Mouse (Mus musculus): ENCODE measurements around the gene Gpr12. TPM values are rescaled to one million over a fixed set of nuclear protein-coding genes. Genes with fewer than 3 reads are reported as not detected.
"Not testable (repeated sequence)": the region's sequence is repeated elsewhere in the genome, so short reads cannot be mapped to it uniquely, and the experiment has no call there.

The Gpr12 gene
- total RNA-seq, 1 experiment: not detected

DNA sequence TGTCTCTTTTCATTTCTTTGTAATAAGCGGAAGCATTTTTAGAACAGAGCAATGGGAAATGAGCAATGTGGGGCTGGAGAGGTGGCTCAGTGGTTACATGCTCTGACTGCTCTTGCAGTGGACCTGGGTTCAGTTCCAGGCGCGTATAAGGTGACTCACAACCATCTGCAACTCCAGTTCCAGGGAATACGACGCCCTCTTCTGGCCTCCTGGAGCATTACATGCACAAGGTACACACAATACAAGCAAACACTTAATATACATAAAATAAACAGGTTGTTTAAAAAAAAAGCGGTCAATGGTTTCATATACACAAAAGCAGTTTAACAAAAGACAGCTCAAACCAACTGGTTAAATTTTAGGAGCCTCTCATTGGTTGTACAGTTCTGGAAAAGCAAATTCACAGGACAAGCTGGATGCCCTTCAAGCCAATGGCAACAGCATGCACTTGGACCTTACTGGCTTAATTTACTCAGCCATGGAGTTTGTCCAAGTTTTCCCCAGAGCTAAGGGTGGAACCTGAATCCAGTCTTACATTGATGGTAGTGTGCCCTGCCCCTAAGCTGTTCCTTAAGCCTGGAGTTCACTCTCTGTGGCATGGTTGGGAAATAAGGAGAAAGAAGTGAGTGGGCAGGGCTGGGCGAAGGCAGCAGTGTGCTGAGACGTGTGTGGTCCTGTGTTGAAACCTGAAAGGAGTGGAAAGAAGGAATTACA is 1.5 kb upstream of the Gpr12 start:
- Histone ChIP-seq H3K4me3 (ENCODE audit: insufficient read depth in 1 of 2, low read depth in 1 of 2, low read length in 2 of 2, poor library complexity in 1 of 2, severe bottlenecking in 1 of 2) (no peak overlapping the region), H3K9me3 (ENCODE audit: control insufficient read depth, insufficient read depth, low read depth, low read length) (no peaks in the 10 kb centered on the region), H3K4me1 (ENCODE audit: control insufficient read depth in 2 of 2, insufficient read depth in 2 of 2, low read length in 2 of 2, poor library complexity in 1 of 2) (peaks cover 0 to 6% of the 10 kb centered on the region in 2 experiments; a peak in 1 of 4 replicates), H3K36me3 (ENCODE audit: control insufficient read depth, insufficient read depth, low read length, poor library complexity, severe bottlenecking) (no peaks in the 10 kb centered on the region), H3K27ac (ENCODE audit: insufficient read depth, low read depth, low read length, poor library complexity, severe bottlenecking) (no peak overlapping the region), H3K9ac (ENCODE audit: insufficient read depth, low read depth, low read length, poor library complexity, severe bottlenecking) (no peak overlapping the region)
- no peak for DNase-seq (ENCODE audit: low read depth, low spot score)
- in situ Hi-C loops (cut with MboI; ENCODE audit: low sequenced_read_pairs in 2 of 2, unreplicated experiment in 2 of 2): no loop called here
- no peak for TF ChIP-seq HCFC1 (IDR thresholded peaks at IDR 0.05; ENCODE audit: borderline replicate concordance, insufficient read depth, low read length)
- TF ChIP-seq ZNF384 (IDR thresholded peaks at IDR 0.05; ENCODE audit: low read depth, low read length): no peak
- TF ChIP-seq CHD2 (IDR thresholded peaks at IDR 0.05; ENCODE audit: low read depth, low read length): no peak

- TF ChIP-seq HCFC1 (IDR thresholded peaks at IDR 0.05; ENCODE audit: borderline replicate concordance, insufficient read depth, low read length): no peak
- TF ChIP-seq ZNF384 (IDR thresholded peaks at IDR 0.05; ENCODE audit: low read depth, low read length): no peak
- Histone ChIP-seq H3K4me1 (ENCODE audit: control insufficient read depth in 2 of 2, insufficient read depth in 2 of 2, low read length in 2 of 2, poor library complexity in 1 of 2) (peaks cover 0 to 6% of the 10 kb centered on the region in 2 experiments; a peak in 1 of 4 replicates), H3K9me3 (ENCODE audit: control insufficient read depth, insufficient read depth, low read depth, low read length) (no peaks in the 10 kb centered on the region), H3K27ac (ENCODE audit: insufficient read depth, low read depth, low read length, poor library complexity, severe bottlenecking) (no peak overlapping the region), H3K4me3 (ENCODE audit: insufficient read depth in 1 of 2, low read depth in 1 of 2, low read length in 2 of 2, poor library complexity in 1 of 2, severe bottlenecking in 1 of 2) (peak overlapping the region; percentile 61 to 73), H3K36me3 (ENCODE audit: control insufficient read depth, insufficient read depth, low read length, poor library complexity, severe bottlenecking) (no peaks in the 10 kb centered on the region), H3K9ac (ENCODE audit: insufficient read depth, low read depth, low read length, poor library complexity, severe bottlenecking) (no peak overlapping the region)
- in situ Hi-C loops (cut with MboI; ENCODE audit: low sequenced_read_pairs in 2 of 2, unreplicated experiment in 2 of 2): no loop called here
- no peak for DNase-seq (ENCODE audit: low read depth, low spot score)
Measured at GRCm38 (mm10) chr5:146585307-146585651, 240 bp upstream of the Gpr12 start.

GRCm38 (mm10) chr5:146584156-146584477 is 922 bp downstream of the Gpr12 start:
- no peak for DNase-seq (ENCODE audit: low read depth, low spot score)
- Histone ChIP-seq H3K36me3 (ENCODE audit: control insufficient read depth, insufficient read depth, low read length, poor library complexity, severe bottlenecking) (no peaks in the 10 kb centered on the region), H3K27ac (ENCODE audit: insufficient read depth, low read depth, low read length, poor library complexity, severe bottlenecking) (no peak overlapping the region), H3K4me1 (ENCODE audit: control insufficient read depth in 2 of 2, insufficient read depth in 2 of 2, low read length in 2 of 2, poor library complexity in 1 of 2) (peaks cover 0 to 4% of the 10 kb centered on the region in 2 experiments; a peak in 1 of 4 replicates), H3K9ac (ENCODE audit: insufficient read depth, low read depth, low read length, poor library complexity, severe bottlenecking) (no peak overlapping the region), H3K9me3 (ENCODE audit: control insufficient read depth, insufficient read depth, low read depth, low read length) (no peaks in the 10 kb centered on the region), H3K4me3 (ENCODE audit: insufficient read depth in 1 of 2, low read depth in 1 of 2, low read length in 2 of 2, poor library complexity in 1 of 2, severe bottlenecking in 1 of 2) (peak overlapping the region; percentile 61 to 73)
- in situ Hi-C loops (cut with MboI; ENCODE audit: low sequenced_read_pairs in 2 of 2, unreplicated experiment in 2 of 2): no loop called here
- TF ChIP-seq ZNF384 (IDR thresholded peaks at IDR 0.05; ENCODE audit: low read depth, low read length) (no peak), ZC3H11A (IDR thresholded peaks at IDR 0.05; ENCODE audit: borderline replicate concordance, low read depth, low read length) (no peak), MAFK (IDR thresholded peaks at IDR 0.05; ENCODE audit: insufficient read depth, low read depth, low read length) (no peak), HCFC1 (IDR thresholded peaks at IDR 0.05; ENCODE audit: borderline replicate concordance, insufficient read depth, low read length) (no peak), CHD2 (IDR thresholded peaks at IDR 0.05; ENCODE audit: low read depth, low read length) (no peak)

DNA sequence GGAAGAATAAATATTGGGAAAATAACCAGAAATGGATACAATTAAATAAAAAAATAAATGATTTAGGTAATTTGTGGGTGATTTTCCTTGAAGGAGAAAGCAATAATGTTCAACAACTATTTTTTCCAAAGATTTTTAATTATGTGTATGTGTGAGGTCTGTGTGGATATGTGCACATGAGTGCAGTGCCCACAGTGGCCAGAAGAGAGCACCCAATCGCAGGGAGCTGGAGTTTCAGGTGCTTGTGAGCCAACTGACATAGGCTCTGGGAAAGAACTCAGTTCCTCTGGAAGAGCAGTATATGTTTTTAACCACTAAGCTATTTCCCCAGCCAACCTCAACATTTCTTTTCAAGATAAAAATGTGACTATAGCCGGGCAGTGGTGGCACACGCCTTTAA is 8.4 kb downstream of the Gpr12 start:
- in situ Hi-C loops (cut with MboI; ENCODE audit: low sequenced_read_pairs in 2 of 2, unreplicated experiment in 2 of 2): no loop called here
- no peak for TF ChIP-seq CHD2 (IDR thresholded peaks at IDR 0.05; ENCODE audit: low read depth, low read length)
- H3K9ac ChIP-seq (ENCODE audit: insufficient read depth, low read depth, low read length, poor library complexity, severe bottlenecking): no peak overlapping the region
- DNase-seq (ENCODE audit: low read depth, low spot score): no peak
- H3K36me3 ChIP-seq (ENCODE audit: control insufficient read depth, insufficient read depth, low read length, poor library complexity, severe bottlenecking): no peaks in the 10 kb centered on the region
- H3K27ac ChIP-seq (ENCODE audit: insufficient read depth, low read depth, low read length, poor library complexity, severe bottlenecking): no peak overlapping the region
- H3K9me3 ChIP-seq (ENCODE audit: control insufficient read depth, insufficient read depth, low read depth, low read length): no peaks in the 10 kb centered on the region
- no peaks in the 10 kb centered on the region for H3K4me1 ChIP-seq (ENCODE audit: control insufficient read depth in 2 of 2, insufficient read depth in 2 of 2, low read length in 2 of 2, poor library complexity in 1 of 2)
- H3K4me3 ChIP-seq (ENCODE audit: insufficient read depth in 1 of 2, low read depth in 1 of 2, low read length in 2 of 2, poor library complexity in 1 of 2, severe bottlenecking in 1 of 2): no peak overlapping the region

DNA sequence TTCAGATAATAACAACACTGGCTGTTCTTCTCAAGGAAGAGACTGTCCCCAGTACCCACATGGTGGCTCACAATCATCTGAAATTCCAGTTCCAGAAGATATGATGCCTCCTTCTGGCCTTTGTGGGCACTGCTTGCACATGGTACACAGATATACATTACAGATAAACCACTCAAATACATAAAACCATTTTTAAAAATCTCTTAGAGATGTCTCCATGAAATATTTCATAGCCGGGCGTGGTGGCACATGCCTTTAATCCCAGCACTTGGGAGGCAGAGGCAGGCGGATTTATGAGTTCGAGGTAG is 12.3 kb downstream of the Gpr12 start:
- in situ Hi-C loops (cut with MboI; ENCODE audit: low sequenced_read_pairs in 2 of 2, unreplicated experiment in 2 of 2); DNase-seq (ENCODE audit: low read depth, low spot score); H3K4me1 ChIP-seq (ENCODE audit: control insufficient read depth in 2 of 2, insufficient read depth in 2 of 2, low read length in 2 of 2, poor library complexity in 1 of 2); H3K9me3 ChIP-seq (ENCODE audit: control insufficient read depth, insufficient read depth, low read depth, low read length); H3K9ac ChIP-seq (ENCODE audit: insufficient read depth, low read depth, low read length, poor library complexity, severe bottlenecking); H3K4me3 ChIP-seq (ENCODE audit: insufficient read depth in 1 of 2, low read depth in 1 of 2, low read length in 2 of 2, poor library complexity in 1 of 2, severe bottlenecking in 1 of 2); H3K36me3 ChIP-seq (ENCODE audit: control insufficient read depth, insufficient read depth, low read length, poor library complexity, severe bottlenecking); H3K27ac ChIP-seq (ENCODE audit: insufficient read depth, low read depth, low read length, poor library complexity, severe bottlenecking): not testable (repeated sequence)

DNA sequence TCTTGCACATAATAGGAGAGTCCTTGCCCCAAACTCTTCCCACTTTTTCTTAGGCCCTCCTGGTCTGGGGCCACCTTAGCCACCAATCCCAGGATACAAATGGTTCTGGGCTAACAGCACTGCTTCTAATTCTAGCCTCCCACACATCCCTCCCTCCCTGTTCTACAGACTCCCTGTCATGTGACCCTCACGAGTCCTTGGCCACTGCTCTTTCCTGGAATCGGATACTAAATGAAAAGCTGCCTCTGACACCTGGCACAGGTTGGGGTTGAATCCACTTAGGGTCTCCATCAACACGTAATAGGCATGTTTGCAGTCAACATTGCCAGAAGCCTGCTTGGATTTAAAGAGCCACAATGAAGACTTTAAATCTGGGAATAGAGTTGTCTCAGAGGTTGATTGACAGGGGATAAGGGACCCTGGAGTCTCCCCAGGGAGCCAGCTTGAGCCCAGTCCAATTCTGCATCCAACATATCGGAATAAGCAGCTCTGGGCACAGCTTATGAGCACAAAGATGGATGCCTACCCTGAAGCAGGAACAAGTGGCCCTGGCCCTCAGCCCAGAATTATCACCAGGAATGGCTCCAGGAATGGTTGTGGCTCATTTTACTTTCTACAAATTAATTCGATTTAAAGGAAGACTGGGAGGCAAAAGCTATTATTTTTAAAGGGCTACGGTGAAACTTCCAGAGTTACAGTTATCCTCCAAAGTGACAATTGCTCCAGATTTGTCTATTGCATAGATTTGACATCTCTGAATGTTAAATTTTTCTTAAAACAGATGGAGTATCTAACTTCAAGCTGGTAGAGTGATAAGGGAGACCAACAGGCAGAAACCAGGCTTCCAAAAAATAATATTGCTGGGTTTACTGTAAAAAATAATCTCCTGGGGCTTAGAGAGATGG is 13.0 kb downstream of the Gpr12 start:
- H3K4me1 ChIP-seq (ENCODE audit: control insufficient read depth in 2 of 2, insufficient read depth in 2 of 2, low read length in 2 of 2, poor library complexity in 1 of 2); in situ Hi-C loops (cut with MboI; ENCODE audit: low sequenced_read_pairs in 2 of 2, unreplicated experiment in 2 of 2); H3K36me3 ChIP-seq (ENCODE audit: control insufficient read depth, insufficient read depth, low read length, poor library complexity, severe bottlenecking); H3K9me3 ChIP-seq (ENCODE audit: control insufficient read depth, insufficient read depth, low read depth, low read length); H3K27ac ChIP-seq (ENCODE audit: insufficient read depth, low read depth, low read length, poor library complexity, severe bottlenecking); H3K4me3 ChIP-seq (ENCODE audit: insufficient read depth in 1 of 2, low read depth in 1 of 2, low read length in 2 of 2, poor library complexity in 1 of 2, severe bottlenecking in 1 of 2); DNase-seq (ENCODE audit: low read depth, low spot score); H3K9ac ChIP-seq (ENCODE audit: insufficient read depth, low read depth, low read length, poor library complexity, severe bottlenecking): not testable (repeated sequence)

- in situ Hi-C loops (cut with MboI; ENCODE audit: low sequenced_read_pairs in 2 of 2, unreplicated experiment in 2 of 2); H3K4me1 ChIP-seq (ENCODE audit: control insufficient read depth in 2 of 2, insufficient read depth in 2 of 2, low read length in 2 of 2, poor library complexity in 1 of 2); H3K36me3 ChIP-seq (ENCODE audit: control insufficient read depth, insufficient read depth, low read length, poor library complexity, severe bottlenecking); DNase-seq (ENCODE audit: low read depth, low spot score); H3K9ac ChIP-seq (ENCODE audit: insufficient read depth, low read depth, low read length, poor library complexity, severe bottlenecking); H3K27ac ChIP-seq (ENCODE audit: insufficient read depth, low read depth, low read length, poor library complexity, severe bottlenecking); H3K4me3 ChIP-seq (ENCODE audit: insufficient read depth in 1 of 2, low read depth in 1 of 2, low read length in 2 of 2, poor library complexity in 1 of 2, severe bottlenecking in 1 of 2); H3K9me3 ChIP-seq (ENCODE audit: control insufficient read depth, insufficient read depth, low read depth, low read length): not testable (repeated sequence)
Measured at GRCm38 (mm10) chr5:146570179-146570578, 14.9 kb downstream of the Gpr12 start.

Data from ES-E14 (cell line).